Mouse (Mus musculus) liver, embryonic 16.5 days (tissue): ENCODE data around the gene Pou6f2. TPM values are rescaled to one million over a fixed set of nuclear protein-coding genes. Genes with fewer than 3 reads are reported as not detected.

Experiments
- ATAC-seq: fragments of 200-750 bp; cut with Nextera tagmentation; 2 replicates; pipeline ENCODE4 v1.8.0; 2017; ENCODE audit warnings: low read depth, mild to moderate bottlenecking, moderate number of reproducible peaks, moderate library complexity
- H3K27ac ChIP-seq: fragments of 300-500 bp; sonication (generic); 2 replicates; pipeline ENCODE4 v1.5.1; 2014; ENCODE audit warnings: mild to moderate bottlenecking, low read length
- H3K27me3 ChIP-seq: fragments of 300-500 bp; sonication (generic); 2 replicates; pipeline ENCODE4 v1.6.1; 2014; ENCODE audit warnings: low read depth, low read length, mixed read lengths; ENCODE audit not compliant: control insufficient read depth, insufficient read depth
- H3K36me3 ChIP-seq: fragments of 300-500 bp; sonication (generic); 2 replicates; pipeline ENCODE4 v1.6.1; 2014; ENCODE audit warnings: mild to moderate bottlenecking; ENCODE audit not compliant: control insufficient read depth, insufficient read depth
- H3K4me1 ChIP-seq: fragments of 300-500 bp; sonication (generic); 2 replicates; pipeline ENCODE4 v1.6.1; 2014; ENCODE audit warnings: low read depth, low read length, mixed read lengths; ENCODE audit not compliant: control insufficient read depth
- H3K4me2 ChIP-seq: fragments of 300-500 bp; sonication (generic); 2 replicates; pipeline ENCODE4 v1.6.1; 2014; ENCODE audit warnings: low read depth, low read length, mixed read lengths
- H3K4me3 ChIP-seq: fragments of 300-500 bp; sonication (generic); 2 replicates; pipeline ENCODE4 v1.5.1; 2014; ENCODE audit warnings: low read depth, mild to moderate bottlenecking, low read length
- H3K9ac ChIP-seq: fragments of 300-500 bp; sonication (generic); 2 replicates; pipeline ENCODE4 v1.6.1; 2014; ENCODE audit warnings: low read depth, low read length
- H3K9me3 ChIP-seq: fragments of 300-500 bp; sonication (generic); replicated peaks from 2 replicates; pipeline ENCODE4 v1.6.1; 2016; ENCODE audit warnings: low read length; ENCODE audit not compliant: control insufficient read depth
- WGBS: fragments of 180-500 bp; shearing (Covaris S2); extraction: QIAGEN DNeasy Blood & Tissue Kit; methylation state at CpG from one replicate; pipeline ENCODE4 v1.1.7; 2014; ENCODE audit not compliant: insufficient replicate concordance; 5-methylcytosine and 5-hydroxymethylcytosine counted together
- polyA plus RNA-seq: library from polyadenylated mRNA; unstranded; fragments of >200 nt; fragmentation: Nextera tagmentation; extraction: Ambion mirVana; gene quantifications from 2 replicates; pipeline ENCODE4 v1.2.1, GENCODE M21; 2015

Gene Pou6f2
- not detected in 2 replicates for polyA plus RNA-seq

- Histone ChIP-seq H3K9ac (no peak within 1 kb of the TSS), H3K4me2 (no peak within 1 kb of the TSS), H3K27ac (no peak within 1 kb of the TSS), H3K36me3 (no peaks in the 10 kb centered on the region), H3K4me3 (no peak within 1 kb of the TSS), H3K27me3 (no peaks in the 10 kb centered on the region), H3K9me3 (no peaks in the 10 kb centered on the region), H3K4me1 (no peaks in the 10 kb centered on the region)
- 61% methylated on average over 6 of the region's 6 CpGs for WGBS
- no peak for ATAC-seq
These were observed at the start of gene Pou6f2 for GRCm38 (mm10) chr13:18397586-18397985. Pou6f2 (minus strand) TSS chr13:18397686.

GRCm38 (mm10) chr13:18439858-18440257 lies 42.4 kb upstream of the Pou6f2 start:
- Histone ChIP-seq H3K4me3 (no peak overlapping the region), H3K4me1 (no peaks in the 10 kb centered on the region), H3K4me2 (no peak overlapping the region), H3K27me3 (no peaks in the 10 kb centered on the region), H3K36me3 (no peaks in the 10 kb centered on the region), H3K9me3 (no peaks in the 10 kb centered on the region), H3K9ac (no peak overlapping the region), H3K27ac (no peak overlapping the region)
- WGBS = 40% methylated on average over 3 of the region's 3 CpGs
- ATAC-seq = no peak

- Histone ChIP-seq H3K27ac (no peak overlapping the region), H3K4me1 (no peaks in the 10 kb centered on the region), H3K9me3 (no peaks in the 10 kb centered on the region), H3K27me3 (no peaks in the 10 kb centered on the region), H3K36me3 (no peaks in the 10 kb centered on the region), H3K4me2 (no peak overlapping the region), H3K9ac (no peak overlapping the region), H3K4me3 (no peak overlapping the region)
- WGBS = 70% methylated on average over 4 of the region's 4 CpGs
- no peak for ATAC-seq
These were observed 9.8 kb downstream of the Pou6f2 start for GRCm38 (mm10) chr13:18387673-18388072.

GRCm38 (mm10) chr13:18363373-18363772 lies 34.1 kb downstream of the Pou6f2 start:
- 36% methylated on average over 2 of the region's 2 CpGs for WGBS
- Histone ChIP-seq H3K4me2 (no peak overlapping the region), H3K4me1 (no peaks in the 10 kb centered on the region), H3K9ac (no peak overlapping the region), H3K27ac (no peak overlapping the region), H3K4me3 (no peak overlapping the region), H3K9me3 (no peaks in the 10 kb centered on the region), H3K27me3 (no peaks in the 10 kb centered on the region), H3K36me3 (no peaks in the 10 kb centered on the region)
- no peak for ATAC-seq

GRCm38 (mm10) chr13:18344580-18345333 lies 52.7 kb downstream of the Pou6f2 start:
- 26% methylated on average over 4 of the region's 4 CpGs for WGBS
- Histone ChIP-seq H3K36me3 (no peaks in the 10 kb centered on the region), H3K4me1 (no peaks in the 10 kb centered on the region), H3K4me2 (no peak overlapping the region), H3K4me3 (no peak overlapping the region), H3K9me3 (no peaks in the 10 kb centered on the region), H3K9ac (no peak overlapping the region), H3K27ac (no peak overlapping the region), H3K27me3 (no peaks in the 10 kb centered on the region)
- ATAC-seq = peak; percentile 81

GRCm38 (mm10) chr13:18338910-18339501 lies 58.5 kb downstream of the Pou6f2 start:
- Histone ChIP-seq H3K9me3 (no peaks in the 10 kb centered on the region), H3K4me1 (no peaks in the 10 kb centered on the region), H3K4me3 (no peak overlapping the region), H3K27me3 (no peaks in the 10 kb centered on the region), H3K27ac (no peak overlapping the region), H3K9ac (no peak overlapping the region), H3K4me2 (no peak overlapping the region), H3K36me3 (no peaks in the 10 kb centered on the region)
- ATAC-seq = no peak
- 61% methylated on average over 10 of the region's 10 CpGs for WGBS

DNA sequence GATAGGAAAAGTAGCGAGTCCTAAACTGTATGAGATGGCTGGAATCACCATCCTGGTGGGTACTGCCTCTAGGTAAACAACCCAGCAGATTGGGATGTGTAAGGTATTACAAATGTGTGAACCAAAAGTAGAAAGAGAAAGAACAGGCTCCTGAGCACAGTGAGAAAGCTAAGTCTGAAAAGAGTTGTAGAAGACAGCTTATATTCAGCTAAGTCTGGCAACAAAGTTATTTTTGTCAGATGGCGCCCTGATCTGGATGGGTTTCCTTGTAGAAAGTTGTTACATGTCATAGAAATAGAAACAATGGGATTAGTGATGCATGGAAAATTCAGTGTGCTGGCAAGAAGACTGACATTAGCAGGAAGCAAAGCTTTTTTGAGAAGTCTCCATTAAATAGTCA lies 59.5 kb downstream of the Pou6f2 start:
- Histone ChIP-seq H3K27ac (no peak overlapping the region), H3K4me3 (no peak overlapping the region), H3K27me3 (no peaks in the 10 kb centered on the region), H3K36me3 (no peaks in the 10 kb centered on the region), H3K4me2 (no peak overlapping the region), H3K9ac (no peak overlapping the region), H3K4me1 (no peaks in the 10 kb centered on the region), H3K9me3 (no peaks in the 10 kb centered on the region)
- 47% methylated on average over 2 of the region's 2 CpGs for WGBS
- no peak for ATAC-seq

- Histone ChIP-seq H3K4me3 (no peak overlapping the region), H3K27me3 (no peaks in the 10 kb centered on the region), H3K36me3 (no peaks in the 10 kb centered on the region), H3K9ac (no peak overlapping the region), H3K9me3 (no peaks in the 10 kb centered on the region), H3K4me2 (no peak overlapping the region), H3K27ac (no peak overlapping the region), H3K4me1 (no peaks in the 10 kb centered on the region)
- 60% methylated on average over 4 of the region's 4 CpGs for WGBS
- no peak for ATAC-seq
These were observed 63.5 kb downstream of the Pou6f2 start for GRCm38 (mm10) chr13:18334035-18334434.

DNA sequence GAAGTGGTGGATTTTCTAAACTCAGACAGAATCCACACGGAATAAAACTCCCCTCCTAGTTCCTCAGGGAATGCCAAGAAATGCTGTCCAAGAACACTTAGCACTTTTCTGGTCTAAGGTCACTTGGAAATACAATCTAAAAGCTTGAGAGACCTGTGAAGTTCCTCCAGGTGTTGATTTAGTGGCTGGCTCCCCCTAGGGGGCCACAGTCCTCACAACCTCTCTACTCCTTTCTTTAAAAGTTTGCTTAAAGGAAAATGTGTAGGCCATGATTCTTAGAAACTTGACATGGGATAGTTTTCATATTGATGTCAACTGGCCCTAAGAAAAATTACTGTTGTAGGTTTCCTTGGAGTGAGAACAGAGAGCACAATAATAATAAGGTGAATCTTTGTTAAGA lies 64.9 kb downstream of the Pou6f2 start:
- Histone ChIP-seq H3K36me3 (no peaks in the 10 kb centered on the region), H3K27me3 (no peaks in the 10 kb centered on the region), H3K4me1 (no peaks in the 10 kb centered on the region), H3K27ac (no peak overlapping the region), H3K9ac (no peak overlapping the region), H3K4me2 (no peak overlapping the region), H3K4me3 (no peak overlapping the region), H3K9me3 (no peaks in the 10 kb centered on the region)
- WGBS = 21% methylated on average over 1 of the region's 1 CpGs
- no peak for ATAC-seq
